Mouse (Mus musculus): Measurements from ENCODE around the gene Grb10. TPM values are rescaled to one million over a fixed set of nuclear protein-coding genes. Genes with fewer than 3 reads are reported as not detected.

The Grb10 gene
- polyA plus RNA-seq, 1 experiment from 2014 or later, result 52.8 TPM

GRCm38 (mm10) chr11:11972401-11973110, 65.9 kb downstream of the Grb10 start:
- no peak for TF ChIP-seq CTCF (IDR thresholded peaks at IDR 0.05)
- DNase-seq (ENCODE audit: low read depth, low spot score) (no peak), ATAC-seq (no peak)
- in situ Hi-C loops (cut with MboI; ENCODE audit: low pct_unique_long_range_greater_than_20kb), result loop anchor here (5.0 kb wide), 1 partner anchor 160 kb away; no protein-coding TSS in a partner anchor
- no peaks in the 10 kb centered on the region for H3K27me3 ChIP-seq
- CTCF ChIA-PET, result interaction anchor here (0.6 to 8.5 kb wide), 9 partner anchors 9 to 162 kb away, joined by 3 to 99 read pairs (median 3); partner anchors contain the start of gene Fignl1
- POLR2A ChIA-PET, result no interaction called here

GRCm38 (mm10) chr11:11970246-11970645, 68.2 kb downstream of the Grb10 start:
- ATAC-seq, result no peak
- no peak for TF ChIP-seq CTCF (IDR thresholded peaks at IDR 0.05)
- CTCF ChIA-PET, result interaction anchor here (0.8 to 8.5 kb wide), 6 partner anchors 11 to 160 kb away, joined by 3 to 99 read pairs (median 4); no protein-coding TSS in a partner anchor
- in situ Hi-C loops (cut with MboI; ENCODE audit: low pct_unique_long_range_greater_than_20kb), result loop anchor here (5.0 kb wide), 1 partner anchor 158 kb away; no protein-coding TSS in a partner anchor
- H3K27me3 ChIP-seq, result no peaks in the 10 kb centered on the region
- no peak for DNase-seq (ENCODE audit: low read depth, low spot score)
- POLR2A ChIA-PET, result no interaction called here

- DNase-seq (ENCODE audit: low read depth, low spot score), result peak; percentile 71
- ATAC-seq, result peak; percentile 49
- POLR2A ChIA-PET, result no interaction called here
- TF ChIP-seq CTCF (IDR thresholded peaks at IDR 0.05), result no peak
- in situ Hi-C loops (cut with MboI; ENCODE audit: low pct_unique_long_range_greater_than_20kb), result no loop called here
- no peaks in the 10 kb centered on the region for H3K27me3 ChIP-seq
- CTCF ChIA-PET, result interaction anchor here (1.4 to 8.5 kb wide), 3 partner anchors 118 to 149 kb away, joined by 3 to 99 read pairs (median 3); no protein-coding TSS in a partner anchor
These were observed 69.7 kb downstream of the Grb10 start for GRCm38 (mm10) chr11:11968830-11969229.

DNA sequence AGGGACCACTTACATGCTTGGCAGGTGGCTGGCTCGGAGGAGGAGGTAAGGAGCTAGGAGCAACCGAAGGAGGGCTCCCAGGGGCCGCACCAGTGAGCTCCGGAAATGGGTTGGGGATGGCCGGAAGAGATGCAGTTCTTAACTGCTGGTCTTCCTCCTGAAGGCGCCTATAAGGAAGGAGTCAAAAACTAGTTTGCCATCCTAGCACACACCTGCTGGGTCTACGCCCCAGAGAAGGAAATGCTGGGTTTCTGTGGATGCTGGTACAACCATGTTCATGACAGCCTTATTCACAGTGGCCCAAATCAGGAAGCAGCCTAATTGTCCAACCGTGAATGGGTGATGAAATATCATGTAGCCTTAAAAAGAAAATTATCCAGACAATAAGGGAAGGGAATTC, 71.0 kb downstream of the Grb10 start:
- in situ Hi-C loops (cut with MboI; ENCODE audit: low pct_unique_long_range_greater_than_20kb), result no loop called here
- no peaks in the 10 kb centered on the region for H3K27me3 ChIP-seq
- ChIA-PET CTCF (interaction anchor here (1.5 kb wide), 1 partner anchor 116 kb away, joined by 3 read pairs; no protein-coding TSS in a partner anchor), POLR2A (no interaction called here)
- ATAC-seq, result no peak
- no peak for TF ChIP-seq CTCF (IDR thresholded peaks at IDR 0.05)
- DNase-seq (ENCODE audit: low read depth, low spot score), result no peak

GRCm38 (mm10) chr11:11966220-11966619, 72.3 kb downstream of the Grb10 start:
- ChIA-PET CTCF (interaction anchor here (1.0 to 1.2 kb wide), 2 partner anchors 12 to 146 kb away, joined by 3 to 5 read pairs; no protein-coding TSS in a partner anchor), POLR2A (no interaction called here)
- in situ Hi-C loops (cut with MboI; ENCODE audit: low pct_unique_long_range_greater_than_20kb), result no loop called here
- ATAC-seq (no peak), DNase-seq (ENCODE audit: low read depth, low spot score) (no peak)
- no peak for TF ChIP-seq CTCF (IDR thresholded peaks at IDR 0.05)
- H3K27me3 ChIP-seq, result no peaks in the 10 kb centered on the region

- no peak for DNase-seq (ENCODE audit: low read depth, low spot score)
- in situ Hi-C loops (cut with MboI; ENCODE audit: low pct_unique_long_range_greater_than_20kb), result no loop called here
- POLR2A ChIA-PET, result no interaction called here
- CTCF ChIA-PET, result interaction anchor here (0.6 to 1.2 kb wide), 2 partner anchors 13 to 146 kb away, joined by 3 to 5 read pairs; no protein-coding TSS in a partner anchor
- no peaks in the 10 kb centered on the region for H3K27me3 ChIP-seq
- no peak for ATAC-seq
- TF ChIP-seq CTCF (IDR thresholded peaks at IDR 0.05), result no peak
These were observed 72.9 kb downstream of the Grb10 start for GRCm38 (mm10) chr11:11965501-11966125.

DNA sequence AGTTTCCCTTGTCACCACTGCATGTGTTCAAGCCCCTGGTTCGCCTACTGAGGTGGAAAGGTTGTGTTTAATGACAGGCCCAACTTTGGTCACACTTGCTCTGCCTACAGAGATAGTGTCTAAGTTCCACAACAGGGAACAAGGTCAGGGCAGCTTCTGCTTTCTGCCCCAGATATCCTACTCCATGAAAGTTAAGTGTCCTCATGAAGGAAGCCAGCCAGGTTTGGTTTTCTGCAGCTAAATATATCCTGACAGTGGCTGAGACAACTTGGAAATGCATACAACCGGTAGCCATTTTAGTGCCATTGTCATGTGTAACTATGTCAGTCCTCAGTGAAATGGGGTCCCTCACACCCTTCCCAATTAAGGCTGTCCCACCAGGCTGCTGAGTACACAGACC, 73.8 kb downstream of the Grb10 start:
- ATAC-seq (no peak), DNase-seq (ENCODE audit: low read depth, low spot score) (no peak)
- TF ChIP-seq CTCF (IDR thresholded peaks at IDR 0.05), result no peak
- POLR2A ChIA-PET, result no interaction called here
- CTCF ChIA-PET, result interaction anchor here (0.6 to 1.6 kb wide), 4 partner anchors 9 to 211 kb away, joined by 3 to 5 read pairs (median 3); no protein-coding TSS in a partner anchor
- in situ Hi-C loops (cut with MboI; ENCODE audit: low pct_unique_long_range_greater_than_20kb), result no loop called here
- H3K27me3 ChIP-seq, result no peaks in the 10 kb centered on the region

- CTCF ChIA-PET, result interaction anchor here (1.1 to 1.6 kb wide), 3 partner anchors 10 to 175 kb away, joined by 3 to 5 read pairs (median 3); no protein-coding TSS in a partner anchor
- ATAC-seq, result no peak
- no peak for DNase-seq (ENCODE audit: low read depth, low spot score)
- no peak for TF ChIP-seq CTCF (IDR thresholded peaks at IDR 0.05)
- in situ Hi-C loops (cut with MboI; ENCODE audit: low pct_unique_long_range_greater_than_20kb), result no loop called here
- H3K27me3 ChIP-seq, result no peaks in the 10 kb centered on the region
- POLR2A ChIA-PET, result no interaction called here
These were observed 74.9 kb downstream of the Grb10 start for GRCm38 (mm10) chr11:11963587-11963986.

DNA sequence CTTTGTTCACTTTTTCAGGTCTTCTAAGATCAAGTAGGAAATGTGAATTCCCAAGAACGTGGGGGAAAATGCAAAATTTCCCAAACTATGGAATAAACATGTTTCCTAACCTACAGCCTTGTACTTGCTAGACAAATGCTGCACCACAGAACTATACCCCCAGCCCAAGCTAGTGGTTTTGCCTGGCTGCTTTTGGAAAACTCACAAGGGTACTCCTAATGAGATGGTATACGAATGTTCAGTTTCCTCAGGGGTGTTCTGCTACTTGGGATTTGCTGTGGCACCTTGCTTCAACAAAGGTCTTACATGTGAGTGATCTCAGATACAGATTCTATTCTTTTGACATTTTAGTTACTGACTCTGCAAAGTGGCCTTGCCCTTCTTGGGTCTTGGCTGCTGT, 75.4 kb downstream of the Grb10 start:
- ChIA-PET CTCF (interaction anchor here (1.1 to 1.6 kb wide), 3 partner anchors 142 to 174 kb away, joined by 3 to 5 read pairs (median 4); no protein-coding TSS in a partner anchor), POLR2A (no interaction called here)
- TF ChIP-seq CTCF (IDR thresholded peaks at IDR 0.05), result no peak
- no peaks in the 10 kb centered on the region for H3K27me3 ChIP-seq
- in situ Hi-C loops (cut with MboI; ENCODE audit: low pct_unique_long_range_greater_than_20kb), result no loop called here
- DNase-seq (ENCODE audit: low read depth, low spot score) (no peak), ATAC-seq (no peak)

DNA sequence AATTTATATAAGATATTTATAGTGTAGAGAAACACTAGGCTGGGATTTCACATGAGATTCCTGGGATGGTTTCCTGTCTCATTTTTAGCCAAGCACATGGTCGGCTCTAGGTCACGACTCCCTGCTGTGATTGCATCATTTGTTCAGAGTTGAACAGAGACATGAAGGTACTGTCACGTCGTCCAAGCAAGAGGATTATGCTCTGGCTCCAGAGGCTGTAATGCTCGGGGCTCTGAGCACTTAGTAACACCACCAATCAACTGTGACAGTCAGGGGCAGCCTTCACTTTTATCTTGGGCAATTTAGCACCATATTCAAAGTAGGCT, 75.9 kb downstream of the Grb10 start:
- no peak for TF ChIP-seq CTCF (IDR thresholded peaks at IDR 0.05)
- POLR2A ChIA-PET, result no interaction called here
- in situ Hi-C loops (cut with MboI; ENCODE audit: low pct_unique_long_range_greater_than_20kb), result no loop called here
- DNase-seq (ENCODE audit: low read depth, low spot score) (no peak), ATAC-seq (peak; percentile 34)
- no peaks in the 10 kb centered on the region for H3K27me3 ChIP-seq
- CTCF ChIA-PET, result interaction anchor here (1.4 kb wide), 1 partner anchor 142 kb away, joined by 4 read pairs; no protein-coding TSS in a partner anchor

Measured in Patski (cell line).